Mouse (Mus musculus) embryonic facial prominence, embryonic 10.5 days (tissue): ENCODE measurements at regions not wholly inside any gene's neighbourhood (a gene's known extent, or its start where the extent isn't known, plus 50 kb on each side); places are given as distances from the start of the nearest gene placed in this dataset.

Experiments used
- DNase-seq: peaks from one replicate; pipeline ENCODE4 v3.0.0-alpha.2; 2017; ENCODE audit warnings: low spot score
- H3K27ac ChIP-seq: fragments of 300-500 bp; sonication (generic); replicated peaks from 2 replicates; pipeline ENCODE4 v1.5.1; 2016; ENCODE audit warnings: mild to moderate bottlenecking
- H3K27me3 ChIP-seq: fragments of 300-500 bp; sonication (generic); replicated peaks from 2 replicates; pipeline ENCODE4 v1.6.1; 2016; ENCODE audit warnings: low read depth, mild to moderate bottlenecking; ENCODE audit not compliant: poor library complexity, severe bottlenecking
- H3K36me3 ChIP-seq: fragments of 300-500 bp; sonication (generic); replicated peaks from 2 replicates; pipeline ENCODE4 v1.6.1; 2016; ENCODE audit warnings: mild to moderate bottlenecking, moderate library complexity
- H3K4me1 ChIP-seq: fragments of 300-500 bp; sonication (generic); 2 replicates; pipeline ENCODE4 v1.6.1; 2016
- H3K4me3 ChIP-seq: fragments of 300-500 bp; sonication (generic); 2 replicates; pipeline ENCODE4 v1.5.1; 2016; ENCODE audit warnings: mild to moderate bottlenecking, moderate library complexity
- H3K9me3 ChIP-seq: fragments of 300-500 bp; sonication (generic); 2 replicates; pipeline ENCODE4 v1.6.1; 2016; ENCODE audit warnings: mild to moderate bottlenecking
- WGBS: fragments of 180-500 bp; shearing (Covaris S2); methylation state at CpG from one replicate; pipeline ENCODE4 v1.1.7; 2016; 5-methylcytosine and 5-hydroxymethylcytosine counted together

- no peak for DNase-seq
- Histone ChIP-seq H3K36me3 (no peaks in the 10 kb centered on the region), H3K4me3 (no peak overlapping the region), H3K27ac (no peak overlapping the region), H3K4me1 (no peaks in the 10 kb centered on the region), H3K9me3 (no peaks in the 10 kb centered on the region), H3K27me3 (no peaks in the 10 kb centered on the region)
- 61% methylated on average over 3 of the region's 3 CpGs for WGBS
Observed at GRCm38 (mm10) chr8:64399554-64399953, 193.5 kb upstream of the Tll1 start.

- no peak for DNase-seq
Observed at GRCm38 (mm10) chr8:64397876-64398275, 191.8 kb upstream of the Tll1 start.

GRCm38 (mm10) chr8:64395816-64396215 is 189.7 kb upstream of the Tll1 start:
- no peaks in the 10 kb centered on the region for H3K36me3 ChIP-seq
- no peaks in the 10 kb centered on the region for H3K27me3 ChIP-seq
- H3K4me3 ChIP-seq: no peak overlapping the region
- no peak for DNase-seq
- no peaks in the 10 kb centered on the region for H3K4me1 ChIP-seq
- no peaks in the 10 kb centered on the region for H3K9me3 ChIP-seq
- 89% methylated on average over 5 of the region's 5 CpGs for WGBS
- no peak overlapping the region for H3K27ac ChIP-seq

More at GRCm38 (mm10) chr8:64397876-64398275, 191.8 kb upstream of the Tll1 start:
- Histone ChIP-seq H3K4me1 (no peaks in the 10 kb centered on the region), H3K36me3 (no peaks in the 10 kb centered on the region), H3K9me3 (no peaks in the 10 kb centered on the region), H3K27me3 (no peaks in the 10 kb centered on the region), H3K27ac (no peak overlapping the region), H3K4me3 (no peak overlapping the region)
- 63% methylated on average over 4 of the region's 4 CpGs for WGBS

DNA sequence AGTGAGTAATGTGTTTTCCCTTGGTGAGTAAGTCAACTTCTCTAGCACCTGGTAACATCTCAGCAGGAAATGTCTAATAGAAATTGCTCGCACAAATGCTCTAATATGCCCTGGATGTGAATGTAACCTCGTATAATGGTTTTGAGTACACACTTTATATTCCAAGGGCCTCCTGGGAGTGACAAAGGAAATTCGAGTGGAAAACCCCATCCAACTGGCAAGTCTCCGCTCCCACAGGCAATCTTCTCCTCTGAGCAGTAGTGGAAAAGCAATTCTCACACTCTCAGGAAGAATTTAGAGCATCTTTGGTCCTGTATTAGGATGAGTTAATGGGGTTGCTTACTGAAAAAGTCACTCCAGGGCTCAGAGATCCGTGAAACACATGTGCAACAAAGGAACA is 183.4 kb upstream of the Tll1 start:
- Histone ChIP-seq H3K36me3 (no peaks in the 10 kb centered on the region), H3K9me3 (no peaks in the 10 kb centered on the region), H3K27me3 (no peaks in the 10 kb centered on the region), H3K4me3 (no peak overlapping the region), H3K27ac (no peak overlapping the region), H3K4me1 (no peaks in the 10 kb centered on the region)
- no peak for DNase-seq
- 73% methylated on average over 5 of the region's 5 CpGs for WGBS

DNA sequence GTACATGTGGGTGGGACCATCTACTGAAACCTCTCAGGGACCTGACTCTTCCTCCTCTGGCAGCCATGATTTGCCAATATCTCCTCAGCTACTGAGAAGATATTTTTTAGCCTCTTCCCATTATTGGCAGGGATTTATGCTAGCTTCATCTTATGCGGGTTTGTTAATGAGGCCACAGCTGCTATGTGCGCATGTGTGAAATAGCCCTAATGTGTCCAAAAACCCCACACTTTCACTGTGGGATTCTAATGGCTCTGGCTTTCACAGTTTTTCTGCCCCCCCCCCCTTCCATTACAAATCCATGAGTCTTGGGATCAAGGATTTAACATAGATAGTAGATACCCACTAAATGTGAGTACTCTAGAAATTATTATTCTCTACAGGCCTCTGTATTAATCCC is 182.2 kb upstream of the Tll1 start:
- 98% methylated on average over 2 of the region's 2 CpGs for WGBS
- no peaks in the 10 kb centered on the region for H3K9me3 ChIP-seq
- no peaks in the 10 kb centered on the region for H3K4me1 ChIP-seq
- no peak overlapping the region for H3K27ac ChIP-seq
- no peak for DNase-seq
- H3K36me3 ChIP-seq: no peaks in the 10 kb centered on the region
- H3K4me3 ChIP-seq: no peak overlapping the region
- no peaks in the 10 kb centered on the region for H3K27me3 ChIP-seq

GRCm38 (mm10) chr8:64379732-64380349 is 173.8 kb upstream of the Tll1 start:
- Histone ChIP-seq H3K27me3 (no peaks in the 10 kb centered on the region), H3K27ac (no peak overlapping the region), H3K9me3 (no peaks in the 10 kb centered on the region), H3K36me3 (no peaks in the 10 kb centered on the region), H3K4me1 (no peaks in the 10 kb centered on the region; the same call in 1 of the 2 replicates), H3K4me3 (no peak overlapping the region)
- WGBS: 88% methylated on average over 9 of the region's 9 CpGs
- no peak for DNase-seq

DNA sequence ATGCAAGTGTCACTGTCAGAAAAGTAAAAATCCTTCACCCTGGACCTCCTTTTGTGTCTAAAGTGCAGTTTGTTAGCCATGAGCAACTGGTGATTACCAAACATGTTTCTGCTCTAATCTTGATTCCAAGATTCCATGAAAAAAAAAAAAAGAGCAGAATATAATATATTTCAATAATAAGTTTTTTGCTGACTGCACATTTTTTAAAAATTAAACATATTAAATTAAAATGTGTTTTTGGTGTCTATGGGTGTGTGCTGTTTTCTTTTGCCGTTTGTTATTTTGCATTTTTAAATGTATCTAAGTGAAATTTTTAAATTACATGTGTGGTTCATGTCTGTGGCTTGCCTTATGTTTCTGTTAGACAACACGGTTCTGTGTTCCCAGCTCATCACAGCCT is 171.8 kb upstream of the Tll1 start:
- Histone ChIP-seq H3K4me1 (no peaks in the 10 kb centered on the region; the same call in 1 of the 2 replicates), H3K27ac (no peak overlapping the region), H3K36me3 (no peaks in the 10 kb centered on the region), H3K27me3 (no peaks in the 10 kb centered on the region), H3K4me3 (no peak overlapping the region), H3K9me3 (no peaks in the 10 kb centered on the region)
- 60% methylated on average over 2 of the region's 2 CpGs for WGBS
- DNase-seq: no peak

GRCm38 (mm10) chr8:64375509-64375908 is 169.4 kb upstream of the Tll1 start:
- 89% methylated on average over 4 of the region's 4 CpGs for WGBS

GRCm38 (mm10) chr8:64374980-64375379 is 168.9 kb upstream of the Tll1 start:
- no peaks in the 10 kb centered on the region for H3K27me3 ChIP-seq
- WGBS: 80% methylated on average over 5 of the region's 5 CpGs
- H3K4me1 ChIP-seq: peaks cover 5% of the 10 kb centered on the region
- no peaks in the 10 kb centered on the region for H3K9me3 ChIP-seq
- no peak overlapping the region for H3K4me3 ChIP-seq
- DNase-seq: no peak
- H3K36me3 ChIP-seq: no peaks in the 10 kb centered on the region
- no peak overlapping the region for H3K27ac ChIP-seq

More at GRCm38 (mm10) chr8:64375509-64375908, 169.4 kb upstream of the Tll1 start:
- Histone ChIP-seq H3K27ac (no peak overlapping the region), H3K4me3 (no peak overlapping the region), H3K27me3 (no peaks in the 10 kb centered on the region), H3K4me1 (no peaks in the 10 kb centered on the region; the same call in 1 of the 2 replicates), H3K36me3 (no peaks in the 10 kb centered on the region), H3K9me3 (no peaks in the 10 kb centered on the region)
- DNase-seq: no peak

DNA sequence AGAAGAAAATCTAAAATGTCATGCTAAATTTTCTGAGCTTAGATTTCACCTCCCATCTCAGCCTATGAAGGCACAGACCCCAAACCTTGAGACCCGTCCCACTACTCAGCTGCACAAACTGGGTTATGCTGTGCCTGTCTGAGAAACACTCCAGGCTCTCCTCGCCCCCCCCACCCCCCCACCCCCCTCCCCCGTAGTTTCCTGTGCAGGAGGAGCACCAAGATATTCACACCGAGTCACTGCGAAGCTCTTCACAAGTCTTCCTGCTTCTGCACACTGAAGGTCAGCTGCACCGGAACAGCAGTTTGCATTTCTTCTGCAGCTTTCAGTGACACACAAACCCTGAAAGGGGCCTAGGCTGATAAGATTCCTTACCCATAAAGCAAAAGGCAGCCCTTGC is 163.9 kb upstream of the Tll1 start:
- WGBS: 34% methylated on average over 6 of the region's 6 CpGs
- Histone ChIP-seq H3K4me3 (no peak overlapping the region), H3K4me1 (peaks cover 11% of the 10 kb centered on the region), H3K27ac (no peak overlapping the region), H3K9me3 (no peaks in the 10 kb centered on the region), H3K36me3 (no peaks in the 10 kb centered on the region), H3K27me3 (no peaks in the 10 kb centered on the region)
- peak; percentile 41 for DNase-seq

- WGBS: 94% methylated on average over 4 of the region's 4 CpGs
- Histone ChIP-seq H3K36me3 (no peaks in the 10 kb centered on the region), H3K27ac (no peak overlapping the region), H3K4me3 (no peak overlapping the region), H3K27me3 (no peaks in the 10 kb centered on the region), H3K9me3 (no peaks in the 10 kb centered on the region), H3K4me1 (peaks cover 11% of the 10 kb centered on the region)
- no peak for DNase-seq
Observed at GRCm38 (mm10) chr8:64367906-64368305, 161.8 kb upstream of the Tll1 start.

- Histone ChIP-seq H3K4me3 (no peak overlapping the region), H3K27ac (no peak overlapping the region), H3K27me3 (no peaks in the 10 kb centered on the region), H3K9me3 (no peaks in the 10 kb centered on the region), H3K36me3 (no peaks in the 10 kb centered on the region), H3K4me1 (peaks cover 11% of the 10 kb centered on the region)
- DNase-seq: no peak
- 75% methylated on average over 9 of the region's 9 CpGs for WGBS
Observed at GRCm38 (mm10) chr8:64366974-64367266, 160.8 kb upstream of the Tll1 start.

GRCm38 (mm10) chr8:64366226-64366973 is 160.3 kb upstream of the Tll1 start:
- Histone ChIP-seq H3K27me3 (no peaks in the 10 kb centered on the region), H3K9me3 (no peaks in the 10 kb centered on the region), H3K4me1 (peaks cover 11% of the 10 kb centered on the region), H3K36me3 (no peaks in the 10 kb centered on the region), H3K4me3 (no peak overlapping the region), H3K27ac (no peak overlapping the region)
- no peak for DNase-seq
- WGBS: 80% methylated on average over 11 of the region's 11 CpGs
